Comparison of ENCODE assay signal across 8 mouse cellular contexts in the genomic region with DNA sequence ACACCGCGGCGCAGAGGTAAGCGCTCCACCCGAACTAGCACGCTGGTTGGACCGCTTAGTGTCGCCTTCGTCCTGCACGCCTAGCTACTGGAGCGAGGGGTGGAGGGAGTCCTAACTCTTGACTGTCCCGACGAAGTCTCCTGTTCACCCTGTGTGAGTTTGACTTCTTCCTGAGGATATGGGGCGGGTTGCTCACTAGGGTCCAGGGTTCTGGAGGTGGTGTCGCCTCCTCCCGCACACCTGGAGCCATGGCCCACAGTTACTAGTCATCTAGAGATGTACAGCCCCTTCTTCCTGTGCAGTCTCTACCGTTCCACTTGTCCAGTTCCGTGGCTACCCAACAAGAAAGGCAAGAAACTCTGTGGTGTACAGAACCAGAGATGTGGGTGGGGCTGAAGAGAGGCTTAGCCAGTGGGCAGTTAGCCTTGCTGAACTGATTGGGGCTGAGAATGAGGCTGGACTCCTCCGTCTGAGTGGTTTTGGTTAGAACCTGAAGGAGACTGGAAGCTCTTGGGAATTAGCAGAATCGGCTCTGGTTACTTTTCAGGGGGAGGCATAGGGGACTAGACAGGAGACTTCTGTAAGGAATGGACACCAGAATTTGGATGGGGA. TPM values are rescaled to one million over a fixed set of nuclear protein-coding genes. Genes with fewer than 3 reads are reported as not detected.
DNase-seq lines count a peak whose midpoint lies in the region; ATAC-seq and TF ChIP-seq lines count a peak whose summit lies in the region.

No protein-coding gene starts in this region.

- 1% methylated on average over 20 of the region's 20 CpGs for WGBS in kidney, embryonic 15.5 days
- 2% methylated on average over 20 of the region's 20 CpGs for WGBS in embryonic facial prominence, embryonic 12.5 days
- 3% methylated on average over 20 of the region's 20 CpGs for WGBS in intestine, embryonic 14.5 days

- no peaks in the 10 kb centered on the region for H3K9me3 ChIP-seq in kidney, embryonic 15.5 days (replicated peaks)
- no peaks in the 10 kb centered on the region for H3K9me3 ChIP-seq in embryonic facial prominence, embryonic 12.5 days
- no peaks in the 10 kb centered on the region for H3K9me3 ChIP-seq in intestine, embryonic 14.5 days (ENCODE audit: control insufficient read depth, low read length)

- peak overlapping the region; percentile 69; the same call in 1 of the 2 replicates for H3K9ac ChIP-seq in kidney, embryonic 15.5 days
- peak overlapping the region; percentile 81 for H3K9ac ChIP-seq in embryonic facial prominence, embryonic 12.5 days
- H3K9ac ChIP-seq in intestine, embryonic 14.5 days (ENCODE audit: low read length) = peak overlapping the region; percentile 72

- no peak for DNase-seq in kidney, postnatal 10 days
- DNase-seq in intestine, embryonic 14.5 days (ENCODE audit: low spot score) = no peak
- no peak for DNase-seq in left cerebral cortex, adult 9 months (ENCODE audit: low spot score in 2 of 2)
- no peak for DNase-seq in thymus, postnatal 36 days
- no peak for DNase-seq in cerebellum, postnatal 25 days

- H3K79me2 ChIP-seq in myocyte (ENCODE audit: control insufficient read depth, insufficient read depth) = no peaks in the 10 kb centered on the region

- peaks cover 53% of the 10 kb centered on the region for H3K4me1 ChIP-seq in kidney, embryonic 15.5 days
- peaks cover 36% of the 10 kb centered on the region for H3K4me1 ChIP-seq in embryonic facial prominence, embryonic 12.5 days
- H3K4me1 ChIP-seq in intestine, embryonic 14.5 days (replicated peaks; ENCODE audit: control insufficient read depth, insufficient read depth, low read length) = peaks cover 24% of the 10 kb centered on the region

- H3K27ac ChIP-seq in kidney, embryonic 15.5 days = no peak overlapping the region
- 0 out of 2 replicates have a peak overlapping the region, but pooled peaks have one; percentile 65 for H3K27ac ChIP-seq in embryonic facial prominence, embryonic 12.5 days
- no peak overlapping the region for H3K27ac ChIP-seq in intestine, embryonic 14.5 days (ENCODE audit: low read depth)

- 0 out of 2 replicates have a peak, but pooled peaks cover 8% of the 10 kb centered on the region for H3K36me3 ChIP-seq in kidney, embryonic 15.5 days
- H3K36me3 ChIP-seq in embryonic facial prominence, embryonic 12.5 days = no peaks in the 10 kb centered on the region
- H3K36me3 ChIP-seq in intestine, embryonic 14.5 days (ENCODE audit: control insufficient read depth, insufficient read depth, low read length) = peaks cover 25% of the 10 kb centered on the region; the same call in 1 of the 2 replicates
- no peaks in the 10 kb centered on the region for H3K36me3 ChIP-seq in myocyte (ENCODE audit: control insufficient read depth, insufficient read depth)

- TF ChIP-seq POLR2A in myocyte (IDR thresholded peaks at IDR 0.05; ENCODE audit: insufficient read length, low read depth) = no peak

- peak overlapping the region; percentile 90 for H3K4me2 ChIP-seq in kidney, embryonic 15.5 days
- H3K4me2 ChIP-seq in embryonic facial prominence, embryonic 12.5 days (replicated peaks) = peak overlapping the region; percentile 65
- H3K4me2 ChIP-seq in intestine, embryonic 14.5 days (ENCODE audit: low read length) = peak overlapping the region; percentile 73
- H3K4me2 ChIP-seq in myocyte (ENCODE audit: low read depth) = peak overlapping the region; percentile 18

- peak overlapping the region; percentile 78 for H3K4me3 ChIP-seq in kidney, embryonic 15.5 days (replicated peaks)
- peak overlapping the region; percentile 72 for H3K4me3 ChIP-seq in embryonic facial prominence, embryonic 12.5 days
- H3K4me3 ChIP-seq in intestine, embryonic 14.5 days (ENCODE audit: low read depth, low read length) = peak overlapping the region; percentile 68
- no peak overlapping the region for H3K4me3 ChIP-seq in myocyte

- no peak overlapping the region for H3ac ChIP-seq in myocyte (ENCODE audit: control insufficient read depth, insufficient read length)

- ATAC-seq in kidney, embryonic 15.5 days (replicated peaks; ENCODE audit: low FRiP score) = peak; percentile 20
- ATAC-seq in embryonic facial prominence, embryonic 12.5 days (ENCODE audit: insufficient number of reproducible peaks, insufficient read depth, low FRiP score, low TSS enrichment) = no peak; the same call in none of the 2 replicates
- ATAC-seq in intestine, embryonic 14.5 days (replicated peaks; ENCODE audit: low FRiP score, low TSS enrichment, low read depth) = peak; percentile 20

- peaks cover 44% of the 10 kb centered on the region for H3K27me3 ChIP-seq in kidney, embryonic 15.5 days
- H3K27me3 ChIP-seq in embryonic facial prominence, embryonic 12.5 days = peaks cover 32% of the 10 kb centered on the region
- H3K27me3 ChIP-seq in intestine, embryonic 14.5 days (replicated peaks; ENCODE audit: control insufficient read depth, insufficient read depth, low read length) = 0 out of 2 replicates have a peak, but pooled peaks cover 7% of the 10 kb centered on the region
- H3K27me3 ChIP-seq in myocyte (ENCODE audit: control insufficient read depth, insufficient read depth, insufficient read length) = peaks cover 25% of the 10 kb centered on the region

TF ChIP-seq in myocyte, 11 proteins besides CTCF, POLR2A, EP300 and RAD21:
- TF ChIP-seq POLR2AphosphoS2 (IDR thresholded peaks at IDR 0.05; ENCODE audit: insufficient read length, low read depth) (no peak), CEBPB (IDR thresholded peaks at IDR 0.05; ENCODE audit: insufficient read depth, poor library complexity, severe bottlenecking) (no peak), E2F4 (IDR thresholded peaks at IDR 0.05; ENCODE audit: insufficient read depth) (no peak)

RNA-seq across cellular contexts. Expression of a gene that starts 1.3 kb away (rescaled TPM):
- 2.1 and 2.8 TPM in 2 replicates for polyA plus RNA-seq in kidney, embryonic 15.5 days (2015; fragmentation: Nextera tagmentation; extraction: Ambion mirVana)
- 4.4 and 4.6 TPM in 2 replicates for polyA plus RNA-seq in embryonic facial prominence, embryonic 12.5 days (2016; fragmentation: Nextera tagmentation; extraction: Ambion mirVana)
- polyA plus RNA-seq in intestine, embryonic 14.5 days (2014; fragmentation: Nextera tagmentation; extraction: Ambion mirVana) = 2.9 and 3.6 TPM in 2 replicates
- polyA plus RNA-seq in myocyte (2012; fragmentation: generic; extraction: Trizol) = 0.10 TPM

RNA-seq across cellular contexts. Expression of a gene that starts 11.9 kb away (rescaled TPM):
- polyA plus RNA-seq in kidney, embryonic 15.5 days (2015; fragmentation: Nextera tagmentation; extraction: Ambion mirVana) = 188 and 191 TPM in 2 replicates
- 137 and 145 TPM in 2 replicates for polyA plus RNA-seq in embryonic facial prominence, embryonic 12.5 days (2016; fragmentation: Nextera tagmentation; extraction: Ambion mirVana)
- polyA plus RNA-seq in intestine, embryonic 14.5 days (2014; fragmentation: Nextera tagmentation; extraction: Ambion mirVana) = 214 and 215 TPM in 2 replicates
- 137 TPM for polyA plus RNA-seq in myocyte (2012; fragmentation: generic; extraction: Trizol)

RNA-seq across cellular contexts. Expression of a gene that starts 22.0 kb away (rescaled TPM):
- polyA plus RNA-seq in kidney, embryonic 15.5 days (2015; fragmentation: Nextera tagmentation; extraction: Ambion mirVana) = 317 and 325 TPM in 2 replicates
- 367 and 368 TPM in 2 replicates for polyA plus RNA-seq in embryonic facial prominence, embryonic 12.5 days (2016; fragmentation: Nextera tagmentation; extraction: Ambion mirVana)
- polyA plus RNA-seq in intestine, embryonic 14.5 days (2014; fragmentation: Nextera tagmentation; extraction: Ambion mirVana) = 334 and 362 TPM in 2 replicates
- 105 TPM for polyA plus RNA-seq in myocyte (2012; fragmentation: generic; extraction: Trizol)

Comparison
In these comparisons a context has a peak if more than half of its experiments do, and no peak if none do; other contexts are left out.
1. H3K4me2 ChIP-seq: peak in every context shown above with its lines; median percentile 90 in kidney, embryonic 15.5 days; 73 in intestine, embryonic 14.5 days; 65 in embryonic facial prominence, embryonic 12.5 days; 18 in myocyte.